Mouse (Mus musculus) right cerebral cortex, adult 18-20 months (tissue): ENCODE measurements around the gene Lrig1.

Experiments
- DNase-seq: peaks from one replicate; pipeline ENCODE4 v3.0.0; 2022; ENCODE audit warnings: mixed read lengths

Gene Lrig1

DNA sequence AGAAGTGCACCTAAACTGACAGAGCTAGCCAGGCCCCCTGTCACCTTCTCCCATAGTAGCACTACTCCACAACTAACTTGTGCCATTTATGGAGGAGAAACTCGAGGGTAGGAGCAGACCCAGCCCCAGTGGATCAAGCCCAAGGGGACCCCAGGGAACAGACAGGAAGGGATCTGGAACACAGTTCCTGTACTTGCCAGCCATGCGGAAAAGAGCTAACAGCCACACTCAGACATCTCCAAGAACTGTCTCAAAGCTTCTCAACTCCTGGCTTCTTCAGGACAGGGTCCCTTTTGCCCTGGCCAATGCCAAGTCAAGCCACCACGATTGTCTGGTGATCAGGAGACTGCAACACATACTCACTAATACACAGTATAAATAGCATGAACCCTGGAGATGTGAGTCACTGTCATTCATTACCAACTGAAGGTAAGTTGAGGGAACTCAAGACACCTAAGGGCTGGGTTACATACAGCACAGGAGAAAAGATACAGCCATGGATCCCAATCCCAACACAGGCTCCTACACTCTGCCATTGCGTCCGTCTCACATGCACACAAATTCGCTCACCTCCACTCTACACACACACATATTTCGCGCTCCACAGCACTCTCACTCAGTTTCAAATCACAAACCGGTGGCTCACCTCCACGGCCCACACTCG, 1.3 kb downstream of the Lrig1 start:
- no peak for DNase-seq

DNA sequence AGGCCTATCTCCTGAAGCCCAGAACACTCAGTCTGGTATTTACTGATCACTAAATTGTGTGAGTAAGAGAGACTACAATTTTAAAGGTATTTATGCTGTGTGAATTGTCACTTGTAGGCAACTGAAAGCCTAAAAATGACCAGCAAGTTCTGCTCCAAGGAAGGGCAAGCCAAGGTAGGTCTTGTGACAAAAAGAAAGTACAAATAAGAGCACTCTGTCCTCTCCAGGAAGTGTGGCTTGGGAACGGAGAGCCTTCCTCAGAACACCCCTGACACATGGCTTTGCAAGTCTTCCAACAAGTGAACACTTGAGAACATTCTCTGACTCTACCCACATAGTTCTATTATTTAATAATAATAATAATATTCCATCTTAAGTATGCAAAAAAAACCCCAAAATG, 2.5 kb downstream of the Lrig1 start:
- no peak for DNase-seq

DNA sequence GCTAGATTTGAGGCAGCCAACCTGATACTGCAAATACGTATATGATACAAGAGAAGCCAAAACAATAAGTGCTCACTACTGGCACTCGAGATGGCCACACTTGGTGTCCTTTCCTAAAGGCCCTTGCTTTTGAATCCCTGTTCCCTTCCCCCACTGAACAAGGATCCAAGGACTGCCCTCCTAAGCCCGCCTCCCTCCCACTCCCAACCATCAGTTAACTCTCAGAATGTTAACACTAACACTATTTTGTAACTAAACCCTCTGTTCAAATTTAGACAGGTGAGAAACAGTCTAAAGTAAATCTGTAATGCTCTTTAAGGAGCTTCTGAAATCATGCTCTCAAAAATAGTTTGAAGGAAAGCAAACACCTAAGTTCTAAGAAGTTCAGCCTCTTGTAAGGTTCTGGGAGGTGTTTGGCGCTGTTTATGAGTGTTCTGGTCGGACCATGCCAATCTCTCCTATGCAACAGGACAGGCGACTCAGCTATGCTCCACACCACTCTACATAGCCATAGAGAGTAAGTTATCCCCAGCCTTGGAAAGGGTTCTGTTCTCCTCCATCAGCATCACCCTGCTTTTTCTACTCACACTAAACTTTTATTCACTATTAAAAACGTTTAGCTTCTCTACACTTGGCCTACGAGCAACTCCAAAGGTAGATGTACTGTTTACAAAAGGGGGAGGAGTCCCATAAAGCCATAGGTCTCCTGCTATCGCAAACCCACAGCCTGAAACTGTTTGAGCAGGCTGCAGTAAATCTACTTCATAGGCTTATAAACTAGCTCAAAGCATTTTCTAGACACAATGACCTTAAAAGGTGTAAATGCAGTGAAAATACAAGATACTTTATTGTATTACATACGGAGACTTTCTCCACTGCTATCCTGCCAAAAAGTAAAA, 3.5 kb downstream of the Lrig1 start:
- no peak for DNase-seq

DNA sequence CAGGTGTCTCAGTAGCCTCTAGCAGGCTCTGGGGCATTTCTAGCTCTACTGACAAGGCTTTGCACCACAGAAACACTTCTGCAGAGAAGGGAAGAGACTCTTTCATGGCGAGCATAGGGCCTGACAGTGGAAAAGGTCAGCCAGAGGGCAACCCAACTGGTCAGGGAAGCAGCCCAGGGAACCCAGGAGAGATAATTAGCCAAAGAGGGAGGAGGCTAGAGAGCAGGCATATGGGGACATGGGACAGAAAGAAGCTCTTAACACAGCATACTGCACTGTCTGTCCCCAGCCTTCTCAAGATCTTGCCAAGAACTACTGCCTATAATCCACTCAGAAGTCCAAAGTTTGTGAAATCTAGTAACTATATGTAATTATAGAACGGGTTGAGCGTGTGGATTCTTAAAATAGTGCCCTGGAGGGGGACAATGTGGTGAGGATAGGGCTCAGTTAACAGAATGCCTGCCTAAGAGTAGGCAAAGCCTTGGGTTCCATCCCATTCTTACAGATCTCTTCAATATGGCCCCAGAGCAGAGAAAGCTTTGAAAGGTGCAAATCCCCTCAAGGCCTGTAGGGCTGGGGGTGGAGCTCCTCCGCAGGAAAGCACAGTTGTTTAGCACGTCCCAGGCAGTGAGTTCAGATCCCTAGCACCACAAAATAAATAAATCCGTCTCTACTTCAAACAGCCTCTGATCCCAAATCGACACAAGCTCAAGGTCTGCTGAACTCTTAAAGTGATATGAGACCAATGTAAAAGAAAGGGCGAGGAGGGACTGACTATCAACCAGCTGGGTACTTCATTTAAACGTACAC, 4.6 kb downstream of the Lrig1 start:
- no peak for DNase-seq

DNA sequence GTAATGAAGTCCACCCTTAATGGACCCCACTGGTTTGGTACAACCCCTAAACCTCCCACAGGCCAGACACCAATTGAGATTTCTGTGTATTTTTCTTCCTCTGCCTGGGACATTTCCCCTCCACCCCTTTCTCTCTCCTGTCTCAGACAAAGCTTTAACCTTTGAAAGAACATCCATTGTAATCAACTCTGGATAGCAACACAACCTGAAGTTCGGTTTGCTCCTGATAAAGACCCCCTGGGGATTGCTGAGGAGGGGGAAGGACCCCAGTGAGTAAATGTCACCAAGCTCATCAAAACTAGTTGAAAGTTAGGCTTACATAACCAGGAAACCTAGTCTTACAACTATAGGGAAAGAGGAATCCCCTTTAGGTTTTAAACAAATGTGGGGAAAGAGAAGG, 5.5 kb downstream of the Lrig1 start:
- no peak for DNase-seq

DNA sequence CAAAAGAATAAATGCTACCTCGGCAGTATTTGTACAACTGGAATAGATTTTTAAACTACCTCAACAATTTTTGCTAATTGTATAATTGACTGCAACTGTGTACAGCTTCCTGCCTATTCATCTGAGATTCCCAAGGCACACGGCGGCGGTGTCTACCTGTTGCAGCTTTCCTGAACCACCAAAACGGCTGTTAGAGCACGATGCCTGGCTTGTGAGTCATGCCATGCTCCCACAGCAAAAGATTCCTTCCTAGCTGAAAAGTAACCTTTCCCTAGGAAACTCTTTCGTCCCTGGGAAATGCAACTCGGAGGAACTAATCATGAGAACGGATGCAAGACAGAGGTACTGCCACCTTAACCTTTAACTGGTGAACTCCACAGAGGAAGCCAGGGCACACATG, 6.9 kb downstream of the Lrig1 start:
- peak; percentile 47 for DNase-seq

DNA sequence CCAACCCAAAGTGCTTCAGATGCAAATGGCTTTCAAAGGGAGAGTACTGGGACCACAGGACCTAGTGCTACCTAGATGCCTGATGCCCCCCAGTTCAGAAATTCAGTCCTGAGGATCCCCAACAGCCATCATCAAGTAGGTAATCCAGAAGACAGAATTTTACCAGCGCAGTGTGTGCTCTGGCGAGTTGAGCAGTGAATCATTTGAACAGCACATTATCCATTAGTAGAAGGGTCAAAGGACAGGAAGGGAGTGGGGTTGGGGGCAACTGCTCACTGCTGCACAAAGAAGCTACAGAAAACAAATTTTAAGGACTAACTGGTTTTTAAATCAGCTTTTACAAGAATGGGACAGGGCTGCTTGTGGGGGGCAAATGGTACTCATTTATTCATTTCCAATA, 8.0 kb downstream of the Lrig1 start:
- no peak for DNase-seq

DNA sequence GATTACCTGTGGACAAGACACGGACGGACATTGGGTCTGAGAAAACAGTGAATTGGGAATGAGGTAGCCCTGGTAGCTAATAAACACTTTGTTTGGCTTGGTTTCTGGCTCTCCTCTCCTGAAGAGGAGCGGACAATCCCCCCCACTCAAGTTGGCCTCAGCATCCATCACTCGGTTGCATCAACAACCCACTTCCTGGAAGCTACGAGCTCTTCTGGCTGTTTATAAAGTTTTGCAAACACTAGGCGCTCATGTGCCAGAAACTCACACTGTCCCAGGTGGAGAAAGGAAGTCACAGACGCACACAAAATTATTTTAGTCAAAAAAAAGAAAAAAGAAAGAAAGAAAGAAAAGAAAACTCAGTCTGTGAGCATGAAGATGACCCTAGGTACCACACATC, 9.7 kb downstream of the Lrig1 start:
- DNase-seq = no peak

DNA sequence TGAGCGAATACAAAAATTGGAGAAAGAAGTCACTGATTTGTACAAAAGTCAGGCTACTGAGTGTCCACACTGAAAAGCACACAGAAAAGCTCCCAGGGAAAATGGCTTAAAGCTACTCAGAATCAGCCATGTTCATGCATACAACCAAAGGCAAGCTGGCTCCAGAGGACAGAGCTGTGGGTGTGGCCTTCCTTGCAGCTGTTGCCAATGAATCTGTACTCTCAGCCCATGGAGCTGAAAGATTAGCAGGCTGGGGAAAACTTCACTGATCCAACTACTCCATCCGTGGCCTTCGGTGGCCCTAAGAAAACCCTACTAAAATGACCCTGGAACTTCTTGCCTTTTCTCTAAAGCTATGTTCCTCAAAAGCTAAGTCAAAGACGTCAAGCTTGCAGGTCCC, 11.2 kb downstream of the Lrig1 start:
- DNase-seq = no peak

DNA sequence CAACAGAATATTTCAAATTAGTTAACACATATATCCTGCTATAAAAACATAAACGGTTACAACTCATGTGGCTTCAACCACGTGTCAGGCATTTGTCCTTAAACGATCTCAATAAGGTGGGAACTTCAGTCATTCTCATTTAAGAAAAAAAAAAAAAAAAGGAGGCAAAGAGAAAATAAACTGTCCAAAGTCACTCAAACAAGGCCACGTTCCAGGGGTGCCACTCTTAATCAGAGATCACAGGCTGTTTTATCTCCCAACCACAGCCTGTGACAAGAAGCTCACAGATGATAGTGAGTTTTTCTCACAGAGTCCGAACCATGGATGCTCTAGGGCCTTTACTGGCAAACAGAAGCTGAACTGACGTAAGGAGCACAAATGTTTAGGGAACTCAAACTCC, 13.9 kb downstream of the Lrig1 start:
- no peak for DNase-seq

DNA sequence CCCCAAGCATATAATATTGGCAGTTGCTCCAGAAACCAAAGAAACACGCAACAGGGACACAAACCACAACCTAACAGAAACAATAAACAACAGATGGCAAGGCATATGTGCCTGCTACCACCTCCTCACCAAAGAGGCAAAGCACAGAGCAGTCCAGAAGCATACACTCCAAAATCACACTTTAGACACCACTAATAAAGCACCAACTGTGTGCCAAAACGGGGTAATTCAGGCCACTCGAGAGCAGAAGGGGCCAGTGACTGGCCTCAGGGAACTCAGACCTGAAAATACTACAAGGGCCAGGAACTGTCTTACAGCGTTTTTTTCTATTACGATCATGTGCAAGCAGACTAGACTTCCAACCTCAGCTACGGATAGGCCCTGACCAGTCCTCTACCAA, 14.3 kb downstream of the Lrig1 start:
- DNase-seq = peak; percentile 36

DNA sequence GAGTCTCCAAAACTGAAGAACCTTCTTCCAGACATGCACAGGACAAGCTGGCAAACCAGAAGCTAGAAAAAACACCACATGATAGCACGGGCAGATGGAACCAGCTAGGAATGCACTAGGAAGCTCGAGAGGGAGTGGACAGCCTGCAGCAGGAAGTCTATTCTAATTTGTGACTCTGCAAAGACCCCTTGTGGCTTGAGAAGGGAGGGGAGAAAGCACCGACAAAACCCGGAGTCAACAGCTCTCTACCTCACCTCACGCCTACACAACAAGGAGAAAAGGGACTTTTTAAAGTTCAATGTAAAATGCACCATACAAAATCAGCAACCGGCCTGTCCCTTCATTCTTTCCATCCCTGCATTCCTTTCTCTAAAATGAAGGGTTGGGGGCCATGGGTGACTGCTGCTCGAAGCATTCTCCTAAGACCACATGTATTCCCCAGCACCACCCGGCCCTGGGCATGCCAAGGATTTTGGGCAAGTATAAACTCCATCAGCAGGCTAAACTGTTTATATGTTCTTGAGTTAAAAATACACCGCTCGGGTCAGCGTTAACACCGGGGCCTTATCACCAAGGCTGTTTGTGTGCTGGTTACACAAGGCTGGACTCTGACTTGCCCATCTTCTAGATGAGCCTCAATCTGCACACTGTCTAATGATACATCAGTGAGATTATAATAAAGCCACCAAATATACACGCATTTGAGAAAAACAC, 15.0 kb downstream of the Lrig1 start:
- DNase-seq = no peak

DNA sequence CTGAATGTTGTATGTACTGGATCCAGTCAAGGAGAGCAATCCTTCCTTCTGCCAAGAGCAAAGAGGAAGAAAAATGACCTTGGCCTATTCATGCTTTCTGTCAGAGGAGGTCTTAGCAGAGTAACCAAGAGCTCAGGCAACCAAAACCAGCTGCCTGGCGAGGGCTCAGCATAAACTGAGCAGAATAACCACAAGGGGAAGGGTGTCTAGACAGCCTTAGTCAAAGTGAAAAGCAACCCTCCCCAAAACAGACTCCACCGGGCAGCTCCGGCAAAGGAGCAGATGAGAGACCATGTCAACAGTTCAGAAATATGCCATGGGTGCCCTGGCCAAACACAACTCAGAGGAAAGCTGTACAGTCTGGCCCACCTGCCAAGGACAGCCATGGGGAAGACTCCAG, 16.3 kb downstream of the Lrig1 start:
- DNase-seq = no peak

DNA sequence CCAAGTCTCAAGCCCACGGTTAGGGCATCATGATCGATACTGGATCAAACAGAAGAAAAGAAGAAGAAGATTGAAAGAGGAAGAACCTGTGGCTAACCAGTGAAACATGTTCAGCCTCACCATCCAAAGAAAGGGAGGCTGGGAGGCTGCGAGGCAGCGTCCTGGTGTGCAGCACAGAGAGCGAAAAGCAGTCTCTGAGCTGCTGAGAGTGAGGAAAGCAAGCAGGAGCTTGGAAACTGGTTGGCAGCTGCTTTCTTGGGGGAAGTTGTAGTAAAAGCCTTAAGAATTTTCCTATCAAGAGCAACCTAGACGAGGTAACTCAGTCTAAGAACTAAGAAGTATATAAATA, 17.7 kb downstream of the Lrig1 start:
- no peak for DNase-seq

DNA sequence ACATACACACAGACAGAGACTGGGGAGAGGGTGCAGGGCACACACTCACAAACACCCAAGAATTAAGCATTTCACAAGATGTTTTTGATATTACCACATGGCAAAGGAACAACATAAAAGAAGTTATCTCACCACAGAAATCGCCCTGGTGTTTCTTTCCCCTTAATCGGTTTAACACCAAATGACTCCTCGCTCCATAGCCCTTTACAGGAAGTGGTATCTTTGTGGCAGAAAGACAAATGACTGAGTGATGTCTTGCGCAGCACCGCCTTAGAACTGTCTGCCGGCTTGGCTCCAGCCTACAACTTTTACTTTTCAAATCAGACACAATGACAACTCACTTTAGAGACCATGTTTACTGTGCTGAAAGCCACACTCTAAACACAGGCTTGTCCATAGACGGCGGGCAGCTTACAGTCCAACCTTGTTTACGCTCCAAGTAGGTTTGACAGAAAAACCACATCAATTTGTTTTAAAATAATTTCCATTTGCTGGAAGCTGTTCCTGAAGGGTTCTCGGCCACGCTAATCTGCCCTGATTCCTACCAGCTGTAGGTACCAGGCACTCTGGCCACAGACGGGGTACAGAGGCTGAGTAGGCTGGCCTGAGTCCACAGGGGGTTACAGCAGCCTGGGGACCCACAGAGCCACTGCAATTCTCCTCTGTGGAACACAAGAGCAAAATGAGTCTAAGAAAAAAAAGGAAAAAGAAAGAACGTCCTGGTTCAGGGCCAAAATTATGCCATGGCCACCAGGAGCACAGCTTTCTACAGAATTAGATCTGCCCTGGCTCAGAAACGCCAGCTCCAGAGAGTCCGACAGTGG, 18.3 kb downstream of the Lrig1 start:
- no peak for DNase-seq

DNA sequence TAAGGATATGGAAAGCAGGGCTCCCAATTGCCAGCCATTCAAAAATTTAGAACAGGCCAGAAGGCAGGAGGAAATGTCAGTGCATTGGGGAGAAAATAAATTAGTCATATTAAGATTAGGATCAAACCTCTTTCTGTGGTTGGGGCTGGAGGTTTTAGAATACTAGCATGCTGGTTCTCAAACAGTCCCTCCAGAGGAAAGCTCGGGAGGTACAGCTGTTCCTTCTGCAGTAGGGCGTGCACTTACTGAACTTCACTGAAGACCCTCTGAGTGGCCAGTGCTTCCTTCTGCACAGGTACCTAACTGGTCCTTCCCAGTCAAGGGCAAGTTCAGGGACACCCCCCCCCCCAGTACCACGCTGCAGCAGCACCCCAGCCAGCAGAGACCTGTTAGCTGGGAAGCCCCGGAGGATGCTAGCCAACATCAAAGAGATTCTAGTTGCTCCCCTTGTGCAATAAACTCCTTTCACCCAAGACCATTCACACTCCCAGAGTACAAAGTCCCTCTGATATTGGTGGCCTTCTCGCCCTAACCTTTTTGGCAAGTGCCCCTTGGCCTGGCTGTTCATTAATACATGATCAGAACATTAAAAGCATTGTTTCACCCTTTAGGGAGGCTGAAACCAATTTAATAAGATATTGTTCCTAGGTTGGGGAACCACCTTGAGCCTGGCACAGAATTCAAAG, 19.1 kb downstream of the Lrig1 start:
- no peak for DNase-seq

DNA sequence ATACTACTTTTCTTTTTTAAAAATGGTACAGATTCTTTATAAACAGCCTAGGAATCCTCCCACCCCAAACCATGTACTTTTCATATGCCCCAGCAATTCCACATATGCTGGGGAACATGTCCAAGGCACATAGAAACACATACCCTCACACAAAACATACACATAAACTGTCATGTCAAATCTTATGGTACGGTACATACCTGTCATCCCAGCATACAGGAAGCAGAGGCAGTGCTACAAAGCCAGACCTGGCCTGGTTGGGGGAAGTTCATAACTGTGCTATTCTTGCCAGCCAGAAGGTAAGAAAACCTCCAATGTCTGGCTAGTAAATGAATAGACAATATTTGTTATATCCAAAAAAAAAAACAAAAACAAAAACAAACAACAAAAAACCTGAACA, 20.7 kb downstream of the Lrig1 start:
- DNase-seq = no peak

DNA sequence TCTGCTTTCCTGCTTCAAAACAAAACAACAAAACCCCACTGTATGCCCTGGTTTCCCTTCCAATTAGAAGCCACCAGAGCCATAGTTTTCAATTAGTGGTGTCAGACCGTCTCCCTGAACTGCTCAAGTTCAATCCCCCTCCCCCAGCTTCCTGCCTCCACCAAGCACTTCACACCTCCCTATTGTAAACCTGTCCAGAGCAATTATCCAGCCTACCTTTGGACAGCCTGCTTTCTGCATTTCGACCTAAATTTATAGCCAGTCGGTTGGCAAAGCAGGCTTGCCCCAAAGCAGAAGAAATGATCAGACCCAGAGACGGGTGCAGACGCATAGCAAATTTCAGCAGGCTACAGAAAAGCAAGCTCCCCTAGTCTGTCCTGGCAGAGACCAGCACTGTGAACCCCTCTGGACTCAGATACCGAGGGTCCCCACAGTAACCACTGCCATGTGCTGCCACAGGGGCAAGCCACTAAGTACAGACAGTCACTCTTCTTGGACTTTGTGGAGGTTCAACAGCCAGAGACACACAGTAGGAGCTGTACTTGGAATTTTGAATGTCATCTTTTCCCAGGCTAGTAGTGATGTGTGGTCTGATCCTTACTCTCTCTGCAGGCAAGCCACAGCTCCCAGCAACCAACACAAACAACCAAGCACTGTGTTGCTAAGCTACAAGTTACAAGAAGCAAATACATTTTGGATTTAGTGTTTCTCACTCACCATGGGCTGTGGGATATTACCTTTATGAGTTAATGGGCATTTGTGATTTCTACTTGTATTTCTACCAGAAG, 21.4 kb downstream of the Lrig1 start:
- DNase-seq = no peak

DNA sequence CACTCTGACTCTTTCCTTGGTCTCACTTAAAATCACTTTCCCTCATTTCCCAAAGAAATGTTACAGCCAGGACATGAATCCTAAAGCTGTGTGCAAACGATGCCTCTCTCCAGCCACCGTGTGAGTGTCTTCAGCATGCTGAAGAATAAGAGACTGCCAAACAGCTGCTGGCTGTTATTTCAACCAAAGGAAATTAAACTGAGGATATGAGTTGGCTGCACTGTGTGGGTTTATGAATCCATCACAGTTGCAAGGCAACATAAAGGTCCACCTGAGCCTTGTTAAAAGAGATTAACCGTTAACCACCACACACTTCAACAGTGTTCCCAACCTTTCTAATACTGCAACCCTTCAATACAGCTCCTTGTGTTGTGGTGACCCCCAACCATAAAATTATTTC, 22.5 kb downstream of the Lrig1 start:
- DNase-seq = no peak

DNA sequence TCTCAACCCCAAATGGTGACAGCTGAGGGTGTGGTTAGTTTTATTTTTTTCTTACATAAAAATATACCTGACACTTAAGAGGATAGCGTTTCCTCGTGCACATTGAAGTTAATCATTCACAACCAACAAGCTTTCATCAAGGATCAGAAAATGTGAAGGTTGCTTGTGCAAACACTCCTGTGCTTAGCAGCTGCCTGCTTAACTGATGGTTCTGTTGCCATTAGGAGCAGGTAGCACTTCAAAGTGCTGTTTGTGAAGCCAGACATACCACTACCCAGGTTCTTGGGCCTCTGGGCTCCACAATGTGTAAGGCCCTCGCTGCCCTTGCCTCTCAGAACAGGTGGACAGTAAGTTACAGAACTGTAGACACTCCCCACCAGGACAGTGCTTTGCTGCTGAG, 23.1 kb downstream of the Lrig1 start:
- no peak for DNase-seq

DNA sequence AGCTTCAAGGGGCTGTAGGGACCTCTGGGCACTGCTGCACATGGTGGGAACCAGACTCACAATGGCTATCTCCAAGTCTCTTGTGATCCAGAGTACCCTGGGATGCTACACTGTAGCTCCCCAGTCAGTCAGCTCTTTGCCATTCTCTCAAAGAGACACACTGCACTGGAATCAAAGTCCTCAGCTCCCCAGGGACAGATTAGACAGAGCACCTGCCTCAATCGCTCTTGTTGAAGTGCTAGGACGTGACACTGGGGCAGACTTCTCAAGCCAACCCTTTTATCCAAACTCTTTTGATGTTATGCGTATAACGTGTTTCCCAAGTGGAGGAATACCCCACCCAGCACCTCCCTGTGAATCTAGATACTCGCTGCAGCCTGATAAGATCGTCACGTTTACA, 23.7 kb downstream of the Lrig1 start:
- no peak for DNase-seq
